In the genomic region with DNA sequence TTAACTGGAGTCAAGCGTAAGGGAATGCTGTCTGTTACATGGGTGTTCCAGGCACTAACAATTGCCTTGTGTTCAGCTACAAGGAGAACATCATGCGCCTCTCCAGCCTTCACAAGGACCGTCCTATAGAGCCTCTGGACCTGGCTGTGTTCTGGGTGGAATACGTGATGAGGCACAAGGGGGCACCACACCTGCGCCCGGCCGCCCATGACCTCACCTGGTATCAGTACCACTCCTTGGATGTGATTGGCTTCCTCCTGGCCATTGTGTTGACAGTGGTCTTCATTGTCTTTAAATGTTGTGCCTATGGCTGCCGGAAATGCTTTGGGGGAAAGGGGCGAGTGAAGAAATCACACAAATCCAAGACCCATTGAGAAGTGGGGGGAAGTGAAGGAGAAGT, we compare ENCODE assay signal across 11 mouse cellular contexts. TPM values are rescaled to one million over a fixed set of nuclear protein-coding genes. Genes with fewer than 3 reads are reported as not detected.
DNase-seq lines count a peak whose midpoint lies in the region; ATAC-seq and TF ChIP-seq lines count a peak whose summit lies in the region.
"Had no signal": no experiment of that assay in that cellular context is flagged by ENCODE, and none has a peak within 500 bp of the region (broad histone marks: within the 10 kb centered on the region; RNA-seq: fewer than 3 reads in every experiment).

No protein-coding gene starts in this region.

- H3K4me3 ChIP-seq in intestine, embryonic 14.5 days (ENCODE audit: low read depth, low read length) = no peak overlapping the region
- H3K4me3 ChIP-seq in intestine, embryonic 16.5 days (ENCODE audit: low read length) = no peak overlapping the region
- no peak overlapping the region for H3K4me3 ChIP-seq in thymus, adult 2 months (ENCODE audit: control insufficient read depth, insufficient read depth, low read length)

- no peak overlapping the region for H3K4me2 ChIP-seq in intestine, embryonic 14.5 days (ENCODE audit: low read length)
- H3K4me2 ChIP-seq in intestine, embryonic 16.5 days (ENCODE audit: low read depth, low read length) = no peak overlapping the region

- no peak overlapping the region for H3K9ac ChIP-seq in intestine, embryonic 14.5 days (ENCODE audit: low read length)
- H3K9ac ChIP-seq in intestine, embryonic 16.5 days (ENCODE audit: low read depth, low read length) = no peak overlapping the region

- WGBS in intestine, embryonic 14.5 days = 71% methylated on average over 9 of the region's 9 CpGs
- WGBS in intestine, embryonic 16.5 days = 74% methylated on average over 9 of the region's 9 CpGs
- 78% methylated on average over 9 of the region's 9 CpGs for WGBS in thymus, adult 2 months

- no peaks in the 10 kb centered on the region for H3K4me1 ChIP-seq in intestine, embryonic 14.5 days (replicated peaks; ENCODE audit: control insufficient read depth, insufficient read depth, low read length)
- no peaks in the 10 kb centered on the region for H3K4me1 ChIP-seq in intestine, embryonic 16.5 days (ENCODE audit: control insufficient read depth, insufficient read depth, low read length)
- H3K4me1 ChIP-seq in thymus, adult 2 months (replicated peaks; ENCODE audit: control insufficient read depth, insufficient read depth, low read length) = no peaks in the 10 kb centered on the region

- ATAC-seq in intestine, embryonic 14.5 days (replicated peaks; ENCODE audit: low FRiP score, low TSS enrichment, low read depth) = no peak
- ATAC-seq in intestine, embryonic 16.5 days = no peak
- ATAC-seq: hindbrain, embryonic 16.5 days had no signal

- H3K27me3 ChIP-seq in intestine, embryonic 14.5 days (replicated peaks; ENCODE audit: control insufficient read depth, insufficient read depth, low read length) = no peaks in the 10 kb centered on the region
- no peaks in the 10 kb centered on the region for H3K27me3 ChIP-seq in intestine, embryonic 16.5 days (replicated peaks; ENCODE audit: control insufficient read depth, insufficient read depth, low read length)
- no peaks in the 10 kb centered on the region for H3K27me3 ChIP-seq in thymus, adult 2 months (ENCODE audit: control insufficient read depth, insufficient read depth, low read length)

- no peak overlapping the region for H3K27ac ChIP-seq in intestine, embryonic 14.5 days (ENCODE audit: low read depth)
- H3K27ac ChIP-seq in intestine, embryonic 16.5 days (ENCODE audit: low read length) = no peak overlapping the region
- H3K27ac ChIP-seq in thymus, adult 2 months (ENCODE audit: control insufficient read depth, insufficient read depth, low read length) = no peak overlapping the region

- peak; percentile 57 for DNase-seq in intestine, embryonic 14.5 days (ENCODE audit: low spot score)
- DNase-seq in thymus, postnatal 0 days (ENCODE audit: low spot score) = peak; percentile 11
- DNase-seq in thymus, adult 2 months = no peak
- DNase-seq in brain, embryonic 14.5 days (ENCODE audit: low read depth) = peak; percentile 1
- peak; percentile 10 for DNase-seq in skeletal muscle tissue, adult 2 months (ENCODE audit: low read depth, low spot score)
- no peak for DNase-seq in right cerebral cortex, adult 18-20 months
- no peak for DNase-seq in cerebellum, postnatal 14 days
- DNase-seq: right cerebral cortex, postnatal 14 days had no signal

- H3K36me3 ChIP-seq in intestine, embryonic 14.5 days (ENCODE audit: control insufficient read depth, insufficient read depth, low read length) = no peaks in the 10 kb centered on the region
- H3K36me3 ChIP-seq in intestine, embryonic 16.5 days (ENCODE audit: control insufficient read depth, insufficient read depth, low read length) = no peaks in the 10 kb centered on the region
- no peaks in the 10 kb centered on the region for H3K36me3 ChIP-seq in thymus, adult 2 months (ENCODE audit: control insufficient read depth, insufficient read depth, low read length)

- no peak for TF ChIP-seq CTCF in thymus, adult 2 months (IDR thresholded peaks at IDR 0.05; ENCODE audit: borderline replicate concordance, control insufficient read depth, extremely low read depth, insufficient read depth, low read length, poor library complexity)
- TF ChIP-seq CTCF in brain, embryonic 14.5 days (IDR thresholded peaks at IDR 0.05; ENCODE audit: borderline replicate concordance, extremely low read depth, insufficient read depth, insufficient read length) = no peak

- TF ChIP-seq POLR2A in thymus, adult 2 months (IDR thresholded peaks at IDR 0.05; ENCODE audit: control insufficient read depth, extremely low read depth, insufficient read depth, low read length, poor library complexity) = no peak
- no peak for TF ChIP-seq POLR2A in brain, embryonic 14.5 days (IDR thresholded peaks at IDR 0.05; ENCODE audit: borderline replicate concordance, extremely low read depth, insufficient read depth, insufficient read length, poor library complexity, severe bottlenecking)

- H3K9me3 ChIP-seq in intestine, embryonic 14.5 days (ENCODE audit: control insufficient read depth, low read length) = peaks cover 39% of the 10 kb centered on the region
- H3K9me3 ChIP-seq in intestine, embryonic 16.5 days (ENCODE audit: control insufficient read depth, low read length) = peaks cover 37% of the 10 kb centered on the region

RNA-seq across cellular contexts. Expression of a gene that starts 6.3 kb away (rescaled TPM):
- polyA plus RNA-seq in intestine, embryonic 14.5 days (2014; fragmentation: Nextera tagmentation; extraction: Ambion mirVana) = 1.9 and 3.3 TPM in 2 replicates
- 55.9 and 79.1 TPM in 2 replicates for polyA plus RNA-seq in intestine, embryonic 16.5 days (2015; fragmentation: Nextera tagmentation; extraction: Ambion mirVana)
- 0.36 and 0.54 TPM in 2 replicates for polyA plus RNA-seq in thymus, postnatal 0 days (2015; fragmentation: Nextera tagmentation; extraction: Ambion mirVana)
- 0.47 and 0.64 TPM in 2 replicates for polyA plus RNA-seq in thymus, adult 2 months (2012; rRNA removed)
- 0.14 and 0.15 TPM in 2 replicates for polyA plus RNA-seq in brain, embryonic 14.5 days (2012; rRNA removed)
- polyA plus RNA-seq: hindbrain, embryonic 16.5 days had no signal

RNA-seq across cellular contexts. Expression of a gene that starts 8.7 kb away (rescaled TPM):
- 1.1 and 2.8 TPM in 2 replicates for polyA plus RNA-seq in intestine, embryonic 14.5 days (2014; fragmentation: Nextera tagmentation; extraction: Ambion mirVana)
- polyA plus RNA-seq in intestine, embryonic 16.5 days (2015; fragmentation: Nextera tagmentation; extraction: Ambion mirVana) = 0.76 and 0.88 TPM in 2 replicates
- polyA plus RNA-seq in thymus, postnatal 0 days (2015; fragmentation: Nextera tagmentation; extraction: Ambion mirVana) = 0.64 and 1.4 TPM in 2 replicates
- polyA plus RNA-seq in thymus, adult 2 months (2012; rRNA removed) = 0.29 and 0.96 TPM in 2 replicates
- 0.04 and 0.14 TPM in 2 replicates for polyA plus RNA-seq in brain, embryonic 14.5 days (2012; rRNA removed)

RNA-seq across cellular contexts. Expression of a gene that starts 12.5 kb away (rescaled TPM):
- polyA plus RNA-seq in intestine, embryonic 14.5 days (2014; fragmentation: Nextera tagmentation; extraction: Ambion mirVana) = 8.0 and 9.8 TPM in 2 replicates
- 5.7 and 8.0 TPM in 2 replicates for polyA plus RNA-seq in intestine, embryonic 16.5 days (2015; fragmentation: Nextera tagmentation; extraction: Ambion mirVana)
- polyA plus RNA-seq in thymus, postnatal 0 days (2015; fragmentation: Nextera tagmentation; extraction: Ambion mirVana) = 2.9 and 3.9 TPM in 2 replicates
- 0.82 and 1.5 TPM in 2 replicates for polyA plus RNA-seq in thymus, adult 2 months (2012; rRNA removed)
- 9.8 and 12.6 TPM in 2 replicates for polyA plus RNA-seq in brain, embryonic 14.5 days (2012; rRNA removed)

RNA-seq across cellular contexts. Expression of a gene that starts 17.6 kb away (rescaled TPM):
- polyA plus RNA-seq in intestine, embryonic 14.5 days (2014; fragmentation: Nextera tagmentation; extraction: Ambion mirVana) = 0.08 and 0.16 TPM in 2 replicates
- 0.37 TPM in 1 of 2 replicates, not detected in the other for polyA plus RNA-seq in intestine, embryonic 16.5 days (2015; fragmentation: Nextera tagmentation; extraction: Ambion mirVana)
- 0.13 TPM in 1 of 2 replicates, not detected in the other for polyA plus RNA-seq in thymus, postnatal 0 days (2015; fragmentation: Nextera tagmentation; extraction: Ambion mirVana)
- polyA plus RNA-seq in thymus, adult 2 months (2012; rRNA removed) = 0.09 and 0.32 TPM in 2 replicates
- 0.05 TPM in 1 of 2 replicates, not detected in the other for polyA plus RNA-seq in brain, embryonic 14.5 days (2012; rRNA removed)
- polyA plus RNA-seq: frontal cortex, adult 2 months; hindbrain, embryonic 16.5 days had no signal

RNA-seq across cellular contexts. Expression of a gene that starts 52.2 kb away (rescaled TPM):
- polyA plus RNA-seq in intestine, embryonic 14.5 days (2014; fragmentation: Nextera tagmentation; extraction: Ambion mirVana) = 0.08 TPM in 1 of 2 replicates, not detected in the other
- polyA plus RNA-seq in intestine, embryonic 16.5 days (2015; fragmentation: Nextera tagmentation; extraction: Ambion mirVana) = not detected in 2 replicates
- not detected in 2 replicates for polyA plus RNA-seq in thymus, postnatal 0 days (2015; fragmentation: Nextera tagmentation; extraction: Ambion mirVana)
- 0.08 and 0.09 TPM in 2 replicates for polyA plus RNA-seq in thymus, adult 2 months (2012; rRNA removed)
- polyA plus RNA-seq in brain, embryonic 14.5 days (2012; rRNA removed) = 0.04 TPM in 1 of 2 replicates, not detected in the other
- polyA plus RNA-seq: frontal cortex, adult 2 months; hindbrain, embryonic 16.5 days had no signal

Comparison
In these comparisons a context has a peak if more than half of its experiments do, and no peak if none do; other contexts are left out.
1. DNase-seq: peak in intestine, embryonic 14.5 days (single experiment), thymus, postnatal 0 days (single experiment), brain, embryonic 14.5 days (single experiment) and skeletal muscle tissue, adult 2 months (single experiment); none in thymus, adult 2 months (single experiment), right cerebral cortex, adult 18-20 months (single experiment) and cerebellum, postnatal 14 days (0 of 2).
2. RNA of a gene that starts 6.3 kb away (polyA plus RNA-seq): 55.9 to 79.1 TPM in intestine, embryonic 16.5 days; 1.9 to 3.3 TPM in intestine, embryonic 14.5 days, 0.47 to 0.64 TPM in thymus, adult 2 months, 0.36 to 0.54 TPM in thymus, postnatal 0 days and 0.14 to 0.15 TPM in brain, embryonic 14.5 days; every median in the first group is over 10 times any median in the second.